ENCODE assay signal across 18 mouse cellular contexts in genomic region chr19:9060103-9060502, GRCm38 (mm10). TPM values are rescaled to one million over a fixed set of nuclear protein-coding genes. Genes with fewer than 3 reads are reported as not detected.
DNase-seq lines count a peak whose midpoint lies in the region; ATAC-seq and TF ChIP-seq lines count a peak whose summit lies in the region.
"Had no signal": no experiment of that assay in that cellular context is flagged by ENCODE, and none has a peak within 500 bp of the region (broad histone marks: within the 10 kb centered on the region; RNA-seq: fewer than 3 reads in every experiment).

No protein-coding gene starts in this region.

- peak overlapping the region; percentile 77 for H3K4me2 ChIP-seq in myocyte (ENCODE audit: low read depth)
- H3K4me2 ChIP-seq: hindbrain, embryonic 15.5 days; lung, embryonic 14.5 days; neural tube, embryonic 12.5 days had no signal

- H3K27ac ChIP-seq in embryonic fibroblast, embryonic 13.5 days (ENCODE audit: insufficient read depth, low read length): peak overlapping the region; percentile 98
- H3K27ac ChIP-seq: hindbrain, embryonic 15.5 days; neural tube, embryonic 12.5 days had no signal

- no peak for ATAC-seq in cerebellum, adult (ENCODE audit: insufficient number of reproducible peaks, low FRiP score, low TSS enrichment)

- no peak overlapping the region for H3K4me3 ChIP-seq in lung, adult 2 months (replicated peaks; ENCODE audit: extremely low read depth, low read depth, low read length)
- H3K4me3 ChIP-seq in embryonic fibroblast, embryonic 13.5 days (ENCODE audit: insufficient read depth, low read length): no peak overlapping the region
- H3K4me3 ChIP-seq in myocyte: no peak overlapping the region
- H3K4me3 ChIP-seq: hindbrain, embryonic 15.5 days; neural tube, embryonic 12.5 days had no signal

- peak; percentile 36 for DNase-seq in lung, adult 2 months
- no peak for DNase-seq in lung, postnatal 14 days
- DNase-seq in NIH3T3 (ENCODE audit: low read depth): peak; percentile 89
- no peak for DNase-seq in cerebellum, adult 11 months
- DNase-seq: adrenal gland, adult 8-10 months; cerebellum, postnatal 36 days; kidney, adult 18-20 months; kidney, postnatal 25 days; lung, embryonic 14.5 days; midbrain, embryonic 14.5 days; right cerebral cortex, postnatal 25 days had no signal

- H3ac ChIP-seq in myocyte (ENCODE audit: control insufficient read depth, insufficient read length): no peak overlapping the region

- H3K79me2 ChIP-seq in myocyte (ENCODE audit: control insufficient read depth, insufficient read depth): no peaks in the 10 kb centered on the region

- TF ChIP-seq CTCF in lung, adult 2 months (IDR thresholded peaks at IDR 0.05; ENCODE audit: insufficient read depth, low read length): no peak
- TF ChIP-seq CTCF in embryonic fibroblast, embryonic 13.5 days (IDR thresholded peaks at IDR 0.05; ENCODE audit: borderline replicate concordance, insufficient read depth, low read length): no peak

- H3K4me1 ChIP-seq in lung, adult 2 months (ENCODE audit: control insufficient read depth, insufficient read depth, low read length): no peaks in the 10 kb centered on the region; the same call in 1 of the 2 replicates
- H3K4me1 ChIP-seq in embryonic fibroblast, embryonic 13.5 days (ENCODE audit: control insufficient read depth, insufficient read depth, low read length): peaks cover 7% of the 10 kb centered on the region
- H3K4me1 ChIP-seq: hindbrain, embryonic 15.5 days; neural tube, embryonic 12.5 days had no signal

- H3K27me3 ChIP-seq in myocyte (ENCODE audit: control insufficient read depth, insufficient read depth, insufficient read length): no peaks in the 10 kb centered on the region
- H3K27me3 ChIP-seq: hindbrain, embryonic 15.5 days; neural tube, embryonic 12.5 days had no signal

- WGBS in lung, adult 2 months: 48% methylated on average over 4 of the region's 4 CpGs

- no peaks in the 10 kb centered on the region for H3K36me3 ChIP-seq in myocyte (ENCODE audit: control insufficient read depth, insufficient read depth)
- H3K36me3 ChIP-seq: hindbrain, embryonic 15.5 days; neural tube, embryonic 12.5 days had no signal

- no peak for TF ChIP-seq POLR2A in lung, adult 2 months (IDR thresholded peaks at IDR 0.05; ENCODE audit: borderline replicate concordance, extremely low read depth, low read depth, low read length)
- 0 out of 2 replicates have a peak, but pooled peaks have one; percentile 5 for TF ChIP-seq POLR2A in embryonic fibroblast, embryonic 13.5 days (IDR thresholded peaks at IDR 0.05; ENCODE audit: low read depth, low read length)
- no peak for TF ChIP-seq POLR2A in myocyte (IDR thresholded peaks at IDR 0.05; ENCODE audit: insufficient read length, low read depth)

TF ChIP-seq in myocyte, 11 proteins besides CTCF, POLR2A, EP300 and RAD21:
- TF ChIP-seq MAX (IDR thresholded peaks at IDR 0.05; ENCODE audit: low read depth) (no peak), MYOD1 (IDR thresholded peaks at IDR 0.05; ENCODE audit: control insufficient read depth in 1 of 3, insufficient read length in 2 of 3, low read depth in 2 of 3) (peak in 2 of 3 experiments; percentile 29 to 56), TCF12 (IDR thresholded peaks at IDR 0.05; ENCODE audit: insufficient read depth, poor library complexity, severe bottlenecking) (no peak), REST (IDR thresholded peaks at IDR 0.05; ENCODE audit: insufficient read depth, insufficient read length) (no peak), POLR2AphosphoS2 (IDR thresholded peaks at IDR 0.05; ENCODE audit: insufficient read length, low read depth) (no peak), MYOG (IDR thresholded peaks at IDR 0.05; ENCODE audit: control insufficient read depth in 1 of 3, insufficient read depth in 1 of 3, insufficient read length in 2 of 3, low read depth in 2 of 3) (no peak), CEBPB (IDR thresholded peaks at IDR 0.05; ENCODE audit: insufficient read depth, poor library complexity, severe bottlenecking) (peak; percentile 99), SRF (IDR thresholded peaks at IDR 0.05; ENCODE audit: control insufficient read depth, insufficient read length, low read depth) (peak; percentile 74)

RNA-seq across cellular contexts. Expression of gene Scgb1a1, which starts 27.7 kb away (rescaled TPM):
- 138,577 and 142,361 TPM in 2 replicates for polyA plus RNA-seq in lung, adult 2 months (2012; rRNA removed)
- not detected in 2 replicates for polyA plus RNA-seq in embryonic fibroblast, embryonic 13.5 days (2011; ENCODE audit: insufficient read length, low read depth, missing spikeins)
- polyA plus RNA-seq in myocyte (2012; fragmentation: generic; extraction: Trizol): not detected
- polyA plus RNA-seq: embryonic facial prominence, embryonic 11.5 days; hindbrain, embryonic 15.5 days; limb, embryonic 14.5 days; lung, embryonic 14.5 days; midbrain, embryonic 14.5 days; neural tube, embryonic 12.5 days had no signal

Comparison
In these comparisons a context has a peak if more than half of its experiments do, and no peak if none do; other contexts are left out.
1. DNase-seq: peak in lung, adult 2 months (single experiment) and NIH3T3 (single experiment); none in lung, postnatal 14 days (single experiment) and cerebellum, adult 11 months (single experiment).
2. RNA of gene Scgb1a1, which starts 27.7 kb away (polyA plus RNA-seq): 138,577 to 142,361 TPM in lung, adult 2 months; not detected in embryonic fibroblast, embryonic 13.5 days and not detected in myocyte (single experiment); every median in the first group is over 1,000 times any median in the second.